Mouse (Mus musculus) heart, postnatal 36 days (tissue): Measurements from ENCODE around the gene Trp53tg5. TPM values are rescaled to one million over a fixed set of nuclear protein-coding genes. Genes with fewer than 3 reads are reported as not detected.

Experiments
- DNase-seq, 2 experiments: peaks; one replicate each; pipeline ENCODE4 v3.0.0; 2021 to 2022
- intact Hi-C: fragments of 180-260 bp; cut with DNase I; formaldehyde crosslinking; loops from one replicate; pipeline ENCODE4 v1.15.1; 2025
- total RNA-seq, 2 experiments: library from RNA; stranded (reverse); gene quantifications; 2 replicates each; pipeline ENCODE4 v1.2.3; 2021

Gene Trp53tg5
- total RNA-seq, 2 experiments from 2014 or later, result not detected

- intact Hi-C loops, result loop anchor here (1.0 kb wide), 1 partner anchor 36 kb away; no protein-coding TSS in a partner anchor
- DNase-seq, result peak; percentile 87 to 88
Measured at GRCm38 (mm10) chr2:164496847-164497690, 23.5 kb upstream of the Trp53tg5 start, which contains the start of gene Pigt. TSS of gene Pigt (plus strand) at chr2:164497520.

GRCm38 (mm10) chr2:164496331-164496730 lies 22.8 kb upstream of the Trp53tg5 start:
- intact Hi-C loops, result no loop called here

GRCm38 (mm10) chr2:164494126-164494525 lies 20.6 kb upstream of the Trp53tg5 start:
- no peak for DNase-seq
- intact Hi-C loops, result no loop called here

More at GRCm38 (mm10) chr2:164496331-164496730, 22.8 kb upstream of the Trp53tg5 start:
- no peak for DNase-seq

GRCm38 (mm10) chr2:164487812-164488211 lies 14.3 kb upstream of the Trp53tg5 start:
- no peak for DNase-seq
- intact Hi-C loops, result no loop called here

- intact Hi-C loops, result no loop called here
- no peak for DNase-seq
Measured at GRCm38 (mm10) chr2:164487115-164487527, 13.6 kb upstream of the Trp53tg5 start.

- DNase-seq, result peak; percentile 80 to 85
- intact Hi-C loops, result loop anchor here (1.0 kb wide), 2 partner anchors 25 to 27 kb away; no protein-coding TSS in a partner anchor
Measured at GRCm38 (mm10) chr2:164486258-164487114, 13.0 kb upstream of the Trp53tg5 start.

GRCm38 (mm10) chr2:164485681-164486257 lies 12.2 kb upstream of the Trp53tg5 start, which contains the start of gene Dbndd2:
TSS of gene Dbndd2 (plus strand) at chr2:164486106.
- intact Hi-C loops, result loop anchor here (1.0 kb wide), 2 partner anchors 24 to 28 kb away; no protein-coding TSS in a partner anchor
- peak; percentile 59 to 65 for DNase-seq

- intact Hi-C loops, result loop anchor here (1.0 kb wide), 1 partner anchor 48 kb away; no protein-coding TSS in a partner anchor
- peak; percentile 57 to 63 for DNase-seq
Measured at GRCm38 (mm10) chr2:164470254-164470653, 3.3 kb downstream of the Trp53tg5 start.

- DNase-seq, result no peak
- intact Hi-C loops, result no loop called here
Measured at GRCm38 (mm10) chr2:164466787-164467186, 6.7 kb downstream of the Trp53tg5 start.

GRCm38 (mm10) chr2:164465161-164465560 lies 8.4 kb downstream of the Trp53tg5 start:
- no peak for DNase-seq
- intact Hi-C loops, result no loop called here

- intact Hi-C loops, result loop anchor here (1.0 to 2.0 kb wide), 3 partner anchors 25 to 58 kb away; partner anchors contain the start of genes Dbndd2 and Pigt
- DNase-seq, result peak; percentile 91 to 93
Measured at GRCm38 (mm10) chr2:164460745-164461551, 12.6 kb downstream of the Trp53tg5 start, which contains the start of gene Gm20458. TSS of gene Gm20458 (plus strand) at chr2:164460967.

- no peak for DNase-seq
- intact Hi-C loops, result no loop called here
Measured at GRCm38 (mm10) chr2:164458535-164458934, 15.0 kb downstream of the Trp53tg5 start.

GRCm38 (mm10) chr2:164457942-164458341 lies 15.6 kb downstream of the Trp53tg5 start:
- intact Hi-C loops, result no loop called here
- DNase-seq, result no peak

GRCm38 (mm10) chr2:164456864-164457300 lies 16.6 kb downstream of the Trp53tg5 start, which contains the start of gene Sys1:
TSS of gene Sys1 (plus strand) at chr2:164456964.
- intact Hi-C loops, result no loop called here
- DNase-seq, result peak in 1 of 2 experiments; percentile 37

GRCm38 (mm10) chr2:164456413-164456812 lies 17.1 kb downstream of the Trp53tg5 start:
- intact Hi-C loops, result no loop called here
- no peak for DNase-seq

GRCm38 (mm10) chr2:164455421-164456190 lies 17.9 kb downstream of the Trp53tg5 start:
- intact Hi-C loops, result no loop called here
- DNase-seq, result peak; percentile 64 to 71

GRCm38 (mm10) chr2:164454846-164455245 lies 18.7 kb downstream of the Trp53tg5 start:
- intact Hi-C loops, result no loop called here

GRCm38 (mm10) chr2:164453887-164454500 lies 19.5 kb downstream of the Trp53tg5 start:
- no peak for DNase-seq
- intact Hi-C loops, result no loop called here

More at GRCm38 (mm10) chr2:164454846-164455245, 18.7 kb downstream of the Trp53tg5 start:
- DNase-seq, result peak; percentile 81 to 85
